Mouse (Mus musculus) small intestine, adult 2 months (tissue): ENCODE measurements at regions not wholly inside any gene's neighbourhood (a gene's known extent, or its start where the extent isn't known, plus 50 kb on each side); places are given as distances from the start of the nearest gene placed in this dataset.

Source experiments
- CTCF ChIP-seq: fragments of 200-500 bp; IDR thresholded peaks from 2 replicates; pipeline ENCODE4 v1.5.1; 2012; ENCODE audit warnings: low read depth, mild to moderate bottlenecking, control low read depth, inconsistent platforms, low read length, moderate library complexity, mixed read lengths; ENCODE audit not compliant: insufficient replicate concordance, insufficient read length; ENCODE audit errors: extremely low read depth
- POLR2A ChIP-seq: fragments of 200-500 bp; IDR thresholded peaks from 2 replicates; pipeline ENCODE4 v1.6.1; 2012; ENCODE audit warnings: low read depth, mild to moderate bottlenecking, control low read depth, inconsistent platforms, low read length, moderate library complexity

DNA sequence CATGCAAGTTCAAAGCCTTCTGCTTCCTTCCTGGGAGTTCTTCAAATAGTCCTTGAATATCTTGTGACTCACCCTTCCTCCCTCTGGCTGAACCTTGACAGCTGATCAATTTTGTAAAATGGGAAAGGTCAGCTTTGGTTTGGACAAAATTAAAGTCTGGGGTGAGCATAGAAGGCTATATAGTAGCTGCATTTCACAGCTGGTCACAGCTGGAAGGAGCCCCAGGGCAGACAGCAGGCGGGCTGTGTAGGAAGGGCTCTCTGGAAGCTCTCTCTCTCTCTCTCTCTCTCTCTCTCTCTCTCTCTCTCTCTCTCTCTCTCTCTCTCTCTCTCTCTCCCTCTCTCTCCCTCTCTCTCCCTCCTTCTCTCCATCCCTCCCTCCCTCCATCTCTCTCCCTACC lies 71.8 kb upstream of the Zfp536 start:
- no peak for TF ChIP-seq POLR2A
- TF ChIP-seq CTCF = no peak
